Mouse (Mus musculus) kidney, postnatal 25 days (tissue): ENCODE results near the gene Sun3.
A peak's percentile ranks its signal among the peaks of the same experiment; 100 is the strongest.

Source experiments
- DNase-seq, 2 experiments: peaks; one replicate each; pipeline ENCODE4 v3.0.0; 2021; ENCODE audit warnings: mixed read lengths in 2 of 2

The Sun3 gene

DNA sequence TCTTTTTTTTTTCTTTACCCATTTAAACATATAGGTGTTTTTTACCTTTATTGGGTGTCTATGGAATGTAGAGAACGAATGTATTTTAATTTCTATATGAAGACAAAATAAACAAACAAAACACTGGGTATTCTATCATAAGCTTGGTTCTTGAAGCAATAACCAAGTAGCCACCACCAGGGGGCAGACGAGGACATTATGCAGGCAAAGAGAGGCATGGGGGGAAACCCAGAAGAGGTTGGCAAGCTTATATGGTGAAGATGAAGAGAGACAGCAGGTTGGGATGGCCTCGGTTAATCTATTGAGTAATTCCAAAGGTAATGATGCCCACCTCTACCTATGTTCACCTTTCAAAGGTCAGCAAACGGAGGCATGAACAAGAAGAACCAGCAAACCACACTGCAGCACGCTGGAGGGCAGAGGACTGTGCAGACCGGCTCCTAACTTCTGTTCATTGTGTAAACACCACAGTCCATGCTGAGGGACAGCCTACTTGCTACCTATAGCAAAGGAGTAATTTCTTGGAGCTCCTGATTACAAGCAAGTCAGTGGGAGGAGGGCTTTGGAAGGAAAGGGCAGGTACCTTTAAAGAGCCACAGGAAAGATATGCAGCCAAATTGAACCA is 65.4 kb downstream of the Sun3 start:
- peak; percentile 77 to 94 for DNase-seq

DNA sequence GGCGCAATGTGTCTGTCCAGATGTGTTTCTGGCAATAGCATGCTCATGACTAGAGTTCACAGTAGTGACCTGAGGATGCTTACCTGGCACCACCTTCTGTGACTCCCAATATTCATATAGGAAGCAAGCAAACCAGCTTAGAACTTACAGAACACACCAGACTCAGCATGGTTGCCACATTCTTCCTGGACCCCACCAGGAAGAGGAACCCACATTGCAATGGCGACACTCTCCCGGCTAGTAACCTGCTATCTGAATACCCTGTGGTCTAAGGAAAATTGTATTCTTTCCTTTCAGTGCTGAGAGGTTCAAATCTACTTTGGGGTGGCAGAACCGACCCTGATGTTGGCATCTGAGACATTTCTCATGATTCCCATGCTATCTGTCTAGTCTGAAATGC is 70.6 kb downstream of the Sun3 start:
- DNase-seq = no peak

DNA sequence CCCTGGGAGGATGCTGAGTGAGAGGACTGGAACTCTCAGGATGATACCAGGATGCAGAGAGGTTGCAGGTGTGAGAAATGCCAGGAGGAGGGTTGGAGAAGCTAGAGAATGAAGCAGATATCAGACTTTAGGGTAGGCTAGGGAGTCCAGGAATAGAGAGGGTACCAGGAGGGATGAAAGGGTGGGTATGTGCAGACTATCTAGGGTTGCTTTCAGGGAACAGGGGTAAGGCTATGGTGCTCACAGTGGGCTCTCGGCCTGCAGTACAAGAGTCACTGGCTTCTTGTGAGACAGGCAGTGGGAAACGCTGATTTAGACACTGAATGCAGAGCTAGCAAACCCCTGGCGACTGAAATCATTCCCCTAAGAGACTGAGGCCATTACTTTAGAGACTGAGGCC is 75.6 kb downstream of the Sun3 start, which contains the start of gene Pkd1l1:
Pkd1l1 (minus strand) TSS at position 101 of the 400 bp plus-strand sequence.
- no peak for DNase-seq

DNA sequence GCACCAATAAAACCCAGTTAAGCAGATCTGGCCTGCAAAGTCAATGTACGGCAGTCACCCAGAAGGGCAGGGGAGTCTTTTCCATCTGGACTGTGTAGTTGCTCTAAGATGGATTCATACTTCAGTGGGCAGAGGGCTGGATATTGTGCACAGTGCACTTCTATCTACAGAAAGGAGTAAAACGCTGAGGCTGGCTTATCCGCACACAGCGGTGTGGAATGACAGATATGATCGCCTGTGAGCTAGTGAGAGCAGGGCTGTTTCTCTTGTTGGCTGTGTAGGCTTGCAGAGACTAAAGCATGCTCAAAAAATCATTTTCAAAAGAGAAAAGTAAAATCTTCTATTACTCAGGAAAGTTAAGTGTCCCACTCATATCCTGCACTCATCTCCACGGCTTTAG is 76.7 kb downstream of the Sun3 start:
- DNase-seq = no peak

DNA sequence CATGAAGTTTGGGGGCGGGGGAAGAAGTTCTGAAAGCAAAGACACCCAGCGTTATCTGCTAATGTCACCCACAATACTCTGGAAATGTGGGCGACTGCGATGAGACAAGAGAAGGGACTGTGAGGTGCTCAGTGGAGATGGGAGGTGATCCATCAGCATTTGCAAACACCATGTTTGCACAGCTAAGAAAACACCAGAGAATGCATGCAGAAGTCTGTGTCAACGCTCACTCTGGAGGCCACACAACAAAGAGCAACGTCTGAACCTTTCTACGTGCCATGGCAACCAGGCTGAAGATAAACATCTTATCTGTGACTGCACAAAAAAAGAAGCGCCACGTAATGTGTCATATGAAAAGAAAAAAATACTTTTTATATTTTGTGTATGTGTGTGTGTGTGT is 78.3 kb downstream of the Sun3 start:
- DNase-seq = no peak

DNA sequence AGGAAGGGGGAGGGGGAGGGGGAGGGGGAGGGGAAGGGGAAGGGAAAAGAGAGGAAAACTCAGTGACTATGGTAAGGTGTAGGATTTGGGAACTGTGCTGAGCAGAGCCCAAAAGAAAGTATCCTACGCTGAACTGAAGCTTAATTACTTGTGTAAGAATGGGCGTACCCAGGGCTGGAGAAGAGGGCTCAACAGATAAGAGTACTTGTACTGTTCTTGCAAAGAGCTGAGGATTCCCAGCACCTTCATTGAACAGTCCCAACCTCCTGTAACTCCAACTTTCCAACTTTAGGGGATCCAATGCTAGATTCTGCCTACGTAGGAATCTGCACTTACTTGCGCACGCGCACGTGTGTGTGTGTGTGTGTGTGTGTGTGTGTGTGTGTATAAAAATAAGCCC is 80.7 kb downstream of the Sun3 start:
- DNase-seq = no peak
